Mouse (Mus musculus): ENCODE results near the gene Ccdc180. TPM values are rescaled to one million over a fixed set of nuclear protein-coding genes. Genes with fewer than 3 reads are reported as not detected.

Ccdc180 gene
- polyA plus RNA-seq, 1 experiment from 2014 or later, result 0.71 TPM

DNA sequence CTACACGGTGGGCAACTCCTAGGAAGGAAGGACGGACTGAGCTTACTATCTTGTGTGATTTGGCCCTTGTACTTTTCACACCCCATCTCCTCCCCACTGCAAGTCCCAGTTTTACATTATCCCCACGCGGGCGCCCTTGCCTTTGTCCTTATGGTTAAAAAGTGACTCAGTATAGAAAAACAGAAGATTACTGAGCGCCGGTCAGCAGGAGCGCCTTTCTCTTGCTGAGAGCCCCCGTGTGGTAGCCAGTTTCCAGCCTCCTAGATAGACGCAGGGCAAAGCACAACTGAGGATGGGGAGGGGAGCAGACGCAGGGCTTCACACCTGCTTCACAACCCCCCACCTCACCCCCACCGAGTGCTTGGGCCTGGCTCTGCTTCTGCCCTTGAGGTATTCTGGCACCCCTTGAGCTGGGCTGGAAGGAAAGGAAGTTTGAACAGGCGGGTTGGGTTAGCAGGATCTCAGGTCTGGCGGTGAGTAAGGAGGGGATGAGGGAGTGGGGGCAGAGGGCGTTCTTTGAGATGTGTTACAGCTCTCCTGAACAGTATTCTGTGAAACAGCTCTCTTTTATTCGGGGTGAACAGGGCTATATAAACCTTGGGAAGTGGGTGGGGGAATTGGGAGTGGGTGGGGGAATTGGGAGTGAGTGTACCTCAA, 6.5 kb downstream of the Ccdc180 start:
- Histone ChIP-seq H3K27ac (ENCODE audit: low read depth, low read length) (no peak overlapping the region), H3K36me3 (ENCODE audit: control insufficient read depth, insufficient read depth, low read length) (no peaks in the 10 kb centered on the region), H3K9me3 (ENCODE audit: control insufficient read depth, low read length) (no peaks in the 10 kb centered on the region), H3K27me3 (ENCODE audit: control insufficient read depth, insufficient read depth, low read length) (no peaks in the 10 kb centered on the region), H3K4me1 (replicated peaks; ENCODE audit: control insufficient read depth, insufficient read depth, low read length) (no peaks in the 10 kb centered on the region), H3K4me2 (replicated peaks; ENCODE audit: low read depth, low read length) (no peak overlapping the region), H3K4me3 (ENCODE audit: low read depth, low read length) (no peak overlapping the region), H3K9ac (ENCODE audit: low read depth, low read length) (no peak overlapping the region)
- ATAC-seq (ENCODE audit: low FRiP score) (no peak), DNase-seq (ENCODE audit: low spot score) (no peak)
- 17% methylated on average over 16 of the region's 16 CpGs for WGBS

DNA sequence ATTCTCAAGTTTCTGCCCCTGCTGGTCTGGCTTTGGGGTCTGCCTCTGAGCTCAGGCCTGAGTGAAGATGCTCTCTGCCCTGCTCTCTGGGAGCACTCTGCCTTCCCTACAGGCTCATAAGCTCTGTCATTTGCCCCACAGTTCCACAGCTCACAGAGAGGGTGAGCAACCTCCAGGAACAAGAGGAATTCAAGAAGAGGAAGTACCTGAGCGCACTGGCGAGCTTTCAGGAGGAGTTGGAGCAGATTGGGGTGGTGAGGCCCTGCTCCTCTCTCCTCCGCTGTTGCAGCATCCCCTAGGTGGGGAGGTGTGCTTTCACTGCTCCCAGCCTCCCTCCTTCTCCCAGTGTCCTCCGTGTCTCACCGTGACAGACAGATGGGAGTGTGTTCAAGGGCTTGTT, 8.3 kb downstream of the Ccdc180 start:
- H3K36me3 ChIP-seq (ENCODE audit: control insufficient read depth, insufficient read depth, low read length), result no peaks in the 10 kb centered on the region
- H3K9me3 ChIP-seq (ENCODE audit: control insufficient read depth, low read length), result no peaks in the 10 kb centered on the region
- ATAC-seq (ENCODE audit: low FRiP score) (no peak), DNase-seq (ENCODE audit: low spot score) (no peak)
- no peak overlapping the region for H3K9ac ChIP-seq (ENCODE audit: low read depth, low read length)
- H3K27me3 ChIP-seq (ENCODE audit: control insufficient read depth, insufficient read depth, low read length), result no peaks in the 10 kb centered on the region
- 53% methylated on average over 5 of the region's 5 CpGs for WGBS
- no peak overlapping the region for H3K4me2 ChIP-seq (replicated peaks; ENCODE audit: low read depth, low read length)
- H3K4me3 ChIP-seq (ENCODE audit: low read depth, low read length), result no peak overlapping the region
- no peaks in the 10 kb centered on the region for H3K4me1 ChIP-seq (replicated peaks; ENCODE audit: control insufficient read depth, insufficient read depth, low read length)
- H3K27ac ChIP-seq (ENCODE audit: low read depth, low read length), result no peak overlapping the region

DNA sequence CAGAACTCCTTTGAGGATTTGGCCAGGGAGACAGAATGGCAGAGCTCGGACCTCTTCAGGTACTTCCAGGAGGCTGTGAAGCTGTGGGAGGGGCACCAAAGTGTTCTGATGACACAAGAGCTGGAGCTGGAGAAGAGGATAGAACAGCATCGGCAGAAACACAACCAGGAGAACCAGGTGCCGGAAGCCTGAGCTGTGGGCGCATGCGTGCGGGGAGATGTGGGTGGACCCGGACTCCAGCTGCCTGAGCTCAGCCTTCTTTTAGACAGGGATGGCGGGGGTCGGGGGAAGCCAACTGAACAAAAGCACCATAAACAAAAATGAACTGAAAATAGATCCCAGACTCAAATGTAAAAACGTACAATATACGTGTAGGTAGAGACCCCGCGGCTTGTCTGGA, 19.2 kb downstream of the Ccdc180 start:
- no peak overlapping the region for H3K9ac ChIP-seq (ENCODE audit: low read depth, low read length)
- H3K9me3 ChIP-seq (ENCODE audit: control insufficient read depth, low read length), result no peaks in the 10 kb centered on the region
- H3K27me3 ChIP-seq (ENCODE audit: control insufficient read depth, insufficient read depth, low read length), result no peaks in the 10 kb centered on the region
- DNase-seq (ENCODE audit: low spot score) (no peak), ATAC-seq (ENCODE audit: low FRiP score) (no peak)
- WGBS, result 93% methylated on average over 13 of the region's 13 CpGs
- H3K36me3 ChIP-seq (ENCODE audit: control insufficient read depth, insufficient read depth, low read length), result no peaks in the 10 kb centered on the region
- no peak overlapping the region for H3K4me3 ChIP-seq (ENCODE audit: low read depth, low read length)
- H3K27ac ChIP-seq (ENCODE audit: low read depth, low read length), result no peak overlapping the region
- no peaks in the 10 kb centered on the region for H3K4me1 ChIP-seq (replicated peaks; ENCODE audit: control insufficient read depth, insufficient read depth, low read length)
- H3K4me2 ChIP-seq (replicated peaks; ENCODE audit: low read depth, low read length), result no peak overlapping the region

DNA sequence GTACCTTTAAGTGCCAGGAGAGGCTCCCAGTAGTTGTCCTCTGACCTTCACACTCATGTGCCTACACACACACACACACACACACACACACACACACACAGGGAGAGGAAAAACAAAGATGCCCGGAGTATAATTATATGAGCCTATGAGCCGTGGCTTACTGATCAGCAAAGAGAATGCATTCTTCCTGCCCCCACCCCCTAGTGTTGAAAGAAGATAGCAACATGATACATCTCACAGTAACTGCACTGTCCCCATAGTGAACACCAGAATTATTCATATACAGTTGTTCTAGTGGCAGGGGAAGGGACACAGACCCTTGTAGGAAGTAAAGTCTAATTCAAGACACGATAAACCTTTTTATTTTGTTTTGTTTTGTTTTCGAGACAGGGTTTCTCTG, 19.8 kb downstream of the Ccdc180 start:
- no peak overlapping the region for H3K27ac ChIP-seq (ENCODE audit: low read depth, low read length)
- H3K4me3 ChIP-seq (ENCODE audit: low read depth, low read length), result no peak overlapping the region
- WGBS, result 68% methylated on average over 4 of the region's 4 CpGs
- no peaks in the 10 kb centered on the region for H3K4me1 ChIP-seq (replicated peaks; ENCODE audit: control insufficient read depth, insufficient read depth, low read length)
- H3K36me3 ChIP-seq (ENCODE audit: control insufficient read depth, insufficient read depth, low read length), result no peaks in the 10 kb centered on the region
- DNase-seq (ENCODE audit: low spot score) (no peak), ATAC-seq (ENCODE audit: low FRiP score) (no peak)
- no peaks in the 10 kb centered on the region for H3K27me3 ChIP-seq (ENCODE audit: control insufficient read depth, insufficient read depth, low read length)
- no peaks in the 10 kb centered on the region for H3K9me3 ChIP-seq (ENCODE audit: control insufficient read depth, low read length)
- H3K4me2 ChIP-seq (replicated peaks; ENCODE audit: low read depth, low read length), result no peak overlapping the region
- H3K9ac ChIP-seq (ENCODE audit: low read depth, low read length), result no peak overlapping the region

DNA sequence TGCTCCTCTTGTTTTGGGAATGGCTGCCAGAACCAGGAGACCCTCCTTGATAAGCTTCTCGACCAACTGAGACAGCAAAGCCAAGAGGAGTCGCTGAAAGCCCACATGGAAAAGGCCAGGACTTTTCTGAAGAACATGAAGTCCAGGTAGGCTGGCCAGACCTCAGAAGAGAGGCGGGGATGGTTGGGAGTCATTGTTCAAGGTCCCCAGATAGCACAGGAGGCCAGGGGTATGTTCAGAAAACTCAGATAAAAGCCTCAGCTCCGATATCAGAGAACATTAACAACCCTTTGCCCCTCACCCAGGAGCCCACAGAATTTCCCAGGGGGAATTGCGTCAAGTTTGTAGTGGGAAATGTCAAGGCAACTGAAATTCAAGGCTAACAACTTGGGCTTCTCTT, 21.2 kb downstream of the Ccdc180 start:
- no peak overlapping the region for H3K4me3 ChIP-seq (ENCODE audit: low read depth, low read length)
- H3K27ac ChIP-seq (ENCODE audit: low read depth, low read length), result no peak overlapping the region
- no peak overlapping the region for H3K4me2 ChIP-seq (replicated peaks; ENCODE audit: low read depth, low read length)
- H3K9me3 ChIP-seq (ENCODE audit: control insufficient read depth, low read length), result no peaks in the 10 kb centered on the region
- no peak for ATAC-seq (ENCODE audit: low FRiP score)
- H3K9ac ChIP-seq (ENCODE audit: low read depth, low read length), result no peak overlapping the region
- WGBS, result 82% methylated on average over 5 of the region's 5 CpGs
- no peaks in the 10 kb centered on the region for H3K36me3 ChIP-seq (ENCODE audit: control insufficient read depth, insufficient read depth, low read length)
- H3K4me1 ChIP-seq (replicated peaks; ENCODE audit: control insufficient read depth, insufficient read depth, low read length), result no peaks in the 10 kb centered on the region
- no peak for DNase-seq (ENCODE audit: low spot score)
- no peaks in the 10 kb centered on the region for H3K27me3 ChIP-seq (ENCODE audit: control insufficient read depth, insufficient read depth, low read length)

DNA sequence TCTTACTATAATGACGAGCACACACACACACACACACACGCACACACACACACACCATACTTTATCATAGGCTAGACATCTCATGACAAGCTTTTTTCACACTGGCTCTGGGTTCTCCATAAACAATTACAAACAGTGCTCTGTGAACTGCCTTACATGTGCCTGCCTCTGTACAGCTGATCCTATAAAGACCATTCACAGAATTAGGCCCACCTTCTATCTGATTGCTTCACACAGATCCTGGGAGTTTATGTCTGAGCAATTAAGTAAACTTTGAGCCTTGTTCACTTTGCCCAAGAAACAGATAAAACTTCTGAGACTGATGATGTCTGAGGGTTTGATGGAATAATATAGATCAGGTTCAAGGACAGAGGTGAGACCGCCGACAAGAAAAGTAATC, 21.8 kb downstream of the Ccdc180 start:
- Histone ChIP-seq H3K36me3 (ENCODE audit: control insufficient read depth, insufficient read depth, low read length) (no peaks in the 10 kb centered on the region), H3K9me3 (ENCODE audit: control insufficient read depth, low read length) (no peaks in the 10 kb centered on the region)

DNA sequence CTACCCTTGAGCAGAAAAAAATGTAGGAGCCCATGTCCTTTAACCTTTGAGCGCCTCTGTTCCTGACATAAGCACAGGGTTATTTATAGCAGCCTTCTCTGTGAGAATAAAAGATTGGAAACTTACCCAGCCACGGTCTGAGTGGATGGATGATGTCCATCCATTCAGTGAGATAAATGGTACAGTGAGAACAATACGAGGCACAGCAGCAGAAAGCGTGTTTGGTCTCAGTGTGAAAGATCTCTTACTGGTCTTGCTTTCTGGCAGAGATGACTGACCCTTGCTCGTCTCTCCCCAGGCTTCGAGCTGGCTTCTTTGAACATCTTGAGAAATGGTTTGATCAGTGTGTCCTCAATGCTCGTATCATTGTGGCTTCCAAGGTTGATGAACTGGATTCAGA, 27.0 kb downstream of the Ccdc180 start:
- H3K4me2 ChIP-seq (replicated peaks; ENCODE audit: low read depth, low read length), result no peak overlapping the region
- ATAC-seq (ENCODE audit: low FRiP score) (no peak), DNase-seq (ENCODE audit: low spot score) (no peak)
- H3K9ac ChIP-seq (ENCODE audit: low read depth, low read length), result no peak overlapping the region
- 61% methylated on average over 7 of the region's 7 CpGs for WGBS
- no peaks in the 10 kb centered on the region for H3K36me3 ChIP-seq (ENCODE audit: control insufficient read depth, insufficient read depth, low read length)
- H3K4me1 ChIP-seq (replicated peaks; ENCODE audit: control insufficient read depth, insufficient read depth, low read length), result no peaks in the 10 kb centered on the region
- H3K4me3 ChIP-seq (ENCODE audit: low read depth, low read length), result no peak overlapping the region
- H3K27me3 ChIP-seq (ENCODE audit: control insufficient read depth, insufficient read depth, low read length), result no peaks in the 10 kb centered on the region
- H3K27ac ChIP-seq (ENCODE audit: low read depth, low read length), result no peak overlapping the region
- no peaks in the 10 kb centered on the region for H3K9me3 ChIP-seq (ENCODE audit: control insufficient read depth, low read length)

More for the DNA sequence above, 21.8 kb downstream of the Ccdc180 start:
- DNase-seq (ENCODE audit: low spot score) (no peak), ATAC-seq (ENCODE audit: low FRiP score) (no peak)
- no peak overlapping the region for H3K4me3 ChIP-seq (ENCODE audit: low read depth, low read length)
- WGBS, result 91% methylated on average over 4 of the region's 4 CpGs
- no peaks in the 10 kb centered on the region for H3K4me1 ChIP-seq (replicated peaks; ENCODE audit: control insufficient read depth, insufficient read depth, low read length)
- no peak overlapping the region for H3K27ac ChIP-seq (ENCODE audit: low read depth, low read length)
- H3K9ac ChIP-seq (ENCODE audit: low read depth, low read length), result no peak overlapping the region
- H3K27me3 ChIP-seq (ENCODE audit: control insufficient read depth, insufficient read depth, low read length), result no peaks in the 10 kb centered on the region
- no peak overlapping the region for H3K4me2 ChIP-seq (replicated peaks; ENCODE audit: low read depth, low read length)

DNA sequence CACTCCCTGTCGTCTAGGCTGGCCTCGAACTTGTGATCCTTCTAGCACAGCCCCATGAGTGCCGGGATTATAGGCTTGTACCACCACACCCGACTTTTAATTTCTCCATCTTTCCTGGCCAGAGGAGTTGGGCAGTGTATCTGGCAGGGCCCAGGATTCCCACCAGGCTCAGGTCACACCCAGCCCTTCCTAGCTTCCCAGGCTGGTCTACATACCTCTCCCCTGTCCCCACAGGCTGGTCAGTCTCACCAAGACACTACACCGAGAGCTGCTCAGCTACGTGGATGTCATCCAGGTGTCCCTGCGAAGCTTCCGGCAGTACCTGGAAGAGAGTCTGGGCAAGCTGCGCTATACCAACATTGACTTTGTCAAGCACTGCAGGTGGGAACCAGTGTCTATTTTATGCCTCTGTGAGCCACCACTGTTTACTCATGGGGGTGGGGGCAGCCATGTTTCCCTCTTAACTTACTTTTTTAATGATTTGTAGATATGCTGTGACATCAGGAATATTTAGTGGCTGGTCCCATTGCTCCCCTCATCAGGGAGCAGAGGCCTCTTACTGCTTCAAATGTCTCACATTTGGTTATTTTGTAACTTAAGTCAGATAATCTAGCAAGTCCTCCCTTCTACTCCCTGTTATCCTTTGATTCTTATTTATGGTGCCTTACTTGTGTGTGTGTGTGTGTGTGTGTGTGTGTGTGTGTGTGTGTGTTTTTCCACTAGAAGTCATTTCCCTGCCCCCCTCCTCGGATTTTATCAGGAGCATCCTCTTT, 31.7 kb downstream of the Ccdc180 start:
- ATAC-seq (ENCODE audit: low FRiP score) (no peak), DNase-seq (ENCODE audit: low spot score) (no peak)
- Histone ChIP-seq H3K27ac (ENCODE audit: low read depth, low read length) (no peak overlapping the region), H3K4me3 (ENCODE audit: low read depth, low read length) (no peak overlapping the region), H3K4me1 (replicated peaks; ENCODE audit: control insufficient read depth, insufficient read depth, low read length) (no peaks in the 10 kb centered on the region), H3K9ac (ENCODE audit: low read depth, low read length) (no peak overlapping the region), H3K4me2 (replicated peaks; ENCODE audit: low read depth, low read length) (no peak overlapping the region), H3K27me3 (ENCODE audit: control insufficient read depth, insufficient read depth, low read length) (0 out of 2 replicates have a peak, but pooled peaks cover 2% of the 10 kb centered on the region), H3K9me3 (ENCODE audit: control insufficient read depth, low read length) (no peaks in the 10 kb centered on the region), H3K36me3 (ENCODE audit: control insufficient read depth, insufficient read depth, low read length) (no peaks in the 10 kb centered on the region)
- WGBS, result 81% methylated on average over 10 of the region's 10 CpGs

DNA sequence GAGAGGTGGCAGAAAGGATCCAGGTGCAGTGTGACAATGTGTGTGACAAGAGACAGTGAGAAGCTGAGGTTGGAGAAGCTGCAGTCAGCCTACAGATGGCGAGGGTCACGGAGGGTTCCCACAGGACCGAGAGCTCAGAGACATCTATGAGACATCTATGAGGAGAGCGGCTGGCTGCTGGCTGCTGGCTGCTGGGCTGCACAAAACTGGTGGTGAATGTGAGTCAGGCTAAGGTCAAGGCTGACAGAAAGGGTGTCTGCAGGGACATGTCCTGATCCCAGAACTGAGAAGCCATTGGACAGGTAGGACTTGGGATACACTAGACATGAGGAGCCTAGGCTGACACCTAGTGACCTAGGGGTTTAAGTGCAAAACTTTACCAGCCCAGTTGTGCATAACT, 33.9 kb downstream of the Ccdc180 start:
- Histone ChIP-seq H3K36me3 (ENCODE audit: control insufficient read depth, insufficient read depth, low read length) (no peaks in the 10 kb centered on the region), H3K9me3 (ENCODE audit: control insufficient read depth, low read length) (no peaks in the 10 kb centered on the region), H3K4me2 (replicated peaks; ENCODE audit: low read depth, low read length) (no peak overlapping the region), H3K27ac (ENCODE audit: low read depth, low read length) (no peak overlapping the region), H3K4me3 (ENCODE audit: low read depth, low read length) (no peak overlapping the region), H3K9ac (ENCODE audit: low read depth, low read length) (no peak overlapping the region), H3K4me1 (replicated peaks; ENCODE audit: control insufficient read depth, insufficient read depth, low read length) (no peaks in the 10 kb centered on the region), H3K27me3 (ENCODE audit: control insufficient read depth, insufficient read depth, low read length) (0 out of 2 replicates have a peak, but pooled peaks cover 2% of the 10 kb centered on the region)
- 96% methylated on average over 4 of the region's 4 CpGs for WGBS
- DNase-seq (ENCODE audit: low spot score), result no peak
- no peak for ATAC-seq (ENCODE audit: low FRiP score)
